Comparison of ENCODE assay signal across 11 mouse cellular contexts in genomic region chr12:17770538-17770937, GRCm38 (mm10).
A peak's percentile ranks its signal among the peaks of the same experiment; 100 is the strongest.
DNase-seq lines count a peak whose midpoint lies in the region; ATAC-seq and TF ChIP-seq lines count a peak whose summit lies in the region.
"Had no signal": no experiment of that assay in that cellular context is flagged by ENCODE, and none has a peak within 500 bp of the region (broad histone marks: within the 10 kb centered on the region; RNA-seq: fewer than 3 reads in every experiment).

No protein-coding gene starts in this region.

- no peak overlapping the region for H3K27ac ChIP-seq in kidney, embryonic 14.5 days (ENCODE audit: low read depth, low read length)
- peak overlapping the region; percentile 74 for H3K27ac ChIP-seq in bone marrow macrophage, adult 2 months (ENCODE audit: insufficient read depth, low read depth, low read length)
- H3K27ac ChIP-seq: forebrain, embryonic 15.5 days; hindbrain, embryonic 10.5 days; neural tube, embryonic 12.5 days had no signal

- TF ChIP-seq POLR2A in bone marrow macrophage, adult 2 months (IDR thresholded peaks at IDR 0.05; ENCODE audit: borderline replicate concordance, low read depth, low read length) = no peak

- no peaks in the 10 kb centered on the region for H3K27me3 ChIP-seq in kidney, embryonic 14.5 days (ENCODE audit: control insufficient read depth, insufficient read depth, low read length)
- H3K27me3 ChIP-seq: forebrain, embryonic 15.5 days; neural tube, embryonic 12.5 days had no signal

- H3K4me2 ChIP-seq in kidney, embryonic 14.5 days (replicated peaks; ENCODE audit: low read depth, low read length) = no peak overlapping the region
- H3K4me2 ChIP-seq: forebrain, embryonic 15.5 days; neural tube, embryonic 12.5 days had no signal

- no peak overlapping the region for H3K9ac ChIP-seq in kidney, embryonic 14.5 days (ENCODE audit: low read depth, low read length)
- H3K9ac ChIP-seq: forebrain, embryonic 15.5 days; neural tube, embryonic 12.5 days had no signal

- no peaks in the 10 kb centered on the region for H3K36me3 ChIP-seq in kidney, embryonic 14.5 days (ENCODE audit: control insufficient read depth, insufficient read depth, low read length)
- H3K36me3 ChIP-seq: forebrain, embryonic 15.5 days; hindbrain, embryonic 10.5 days; neural tube, embryonic 12.5 days had no signal

- ATAC-seq in kidney, embryonic 14.5 days (ENCODE audit: low FRiP score, low TSS enrichment) = peak; percentile 92
- peak; percentile 42 to 51 for ATAC-seq in hematopoietic stem cell, adult 5-6 weeks (replicated peaks in 1 of 2; ENCODE audit: insufficient read depth in 1 of 2, low FRiP score in 2 of 2, low TSS enrichment in 1 of 2, low read depth in 1 of 2, poor library complexity in 2 of 2, severe bottlenecking in 2 of 2)
- ATAC-seq: forebrain, embryonic 15.5 days had no signal

- DNase-seq in kidney, adult 18-20 months = no peak
- peak; percentile 30 to 54 for DNase-seq in lung, postnatal 4 days
- DNase-seq in B cell, adult 2 months = no peak
- DNase-seq in cerebellum, postnatal 14 days = no peak
- DNase-seq: thymus, postnatal 4 days had no signal

- 13% methylated on average over 2 of the region's 2 CpGs for WGBS in kidney, embryonic 14.5 days

- peaks cover 18% of the 10 kb centered on the region; the same call in 1 of the 2 replicates for H3K4me1 ChIP-seq in kidney, embryonic 14.5 days (ENCODE audit: control insufficient read depth, insufficient read depth, low read length)
- peaks cover 78% of the 10 kb centered on the region for H3K4me1 ChIP-seq in bone marrow macrophage, adult 2 months (ENCODE audit: control insufficient read depth, insufficient read depth, low read length)
- H3K4me1 ChIP-seq: forebrain, embryonic 15.5 days had no signal

- no peak for TF ChIP-seq CTCF in bone marrow macrophage, adult 2 months (IDR thresholded peaks at IDR 0.05; ENCODE audit: low read depth, low read length)

- no peak overlapping the region for H3K4me3 ChIP-seq in kidney, embryonic 14.5 days (ENCODE audit: low read length)
- no peak overlapping the region for H3K4me3 ChIP-seq in bone marrow macrophage, adult 2 months (ENCODE audit: insufficient read depth, low read length)
- H3K4me3 ChIP-seq: forebrain, embryonic 15.5 days; hindbrain, embryonic 10.5 days; neural tube, embryonic 12.5 days had no signal

- no peaks in the 10 kb centered on the region for H3K9me3 ChIP-seq in kidney, embryonic 14.5 days (ENCODE audit: control insufficient read depth, low read length)
- H3K9me3 ChIP-seq: forebrain, embryonic 15.5 days; hindbrain, embryonic 10.5 days; neural tube, embryonic 12.5 days had no signal

Comparison
In these comparisons a context has a peak if more than half of its experiments do, and no peak if none do; other contexts are left out.
1. DNase-seq: peak in lung, postnatal 4 days (2 of 2); none in kidney, adult 18-20 months (single experiment), B cell, adult 2 months (0 of 2) and cerebellum, postnatal 14 days (0 of 2).